Comparison of ENCODE assay signal across 12 mouse cellular contexts in genomic region chr11:20041164-20041920, GRCm38 (mm10).
A peak's percentile ranks its signal among the peaks of the same experiment; 100 is the strongest.
DNase-seq lines count a peak whose midpoint lies in the region; ATAC-seq lines count a peak whose summit lies in the region.
"Had no signal": no experiment of that assay in that cellular context is flagged by ENCODE, and none has a peak within 500 bp of the region (broad histone marks: within the 10 kb centered on the region; RNA-seq: fewer than 3 reads in every experiment).

No protein-coding gene starts in this region.

- no peaks in the 10 kb centered on the region for H3K27me3 ChIP-seq in forebrain, embryonic 10.5 days (ENCODE audit: poor library complexity, severe bottlenecking)
- no peaks in the 10 kb centered on the region for H3K27me3 ChIP-seq in forebrain, embryonic 16.5 days (replicated peaks; ENCODE audit: control insufficient read depth, insufficient read depth, low read length)
- H3K27me3 ChIP-seq: neural tube, embryonic 15.5 days; Patski had no signal

- H3K9me3 ChIP-seq in forebrain, embryonic 10.5 days, result no peaks in the 10 kb centered on the region
- H3K9me3 ChIP-seq in forebrain, embryonic 16.5 days (ENCODE audit: control insufficient read depth, low read length), result no peaks in the 10 kb centered on the region
- H3K9me3 ChIP-seq: neural tube, embryonic 15.5 days had no signal

- no peak for ATAC-seq in forebrain, embryonic 16.5 days

- H3K4me3 ChIP-seq in forebrain, embryonic 10.5 days, result no peak overlapping the region
- no peak overlapping the region for H3K4me3 ChIP-seq in forebrain, embryonic 16.5 days (replicated peaks; ENCODE audit: low read length)
- H3K4me3 ChIP-seq: neural tube, embryonic 15.5 days had no signal

- H3K4me2 ChIP-seq in forebrain, embryonic 16.5 days (ENCODE audit: low read length), result no peak overlapping the region
- H3K4me2 ChIP-seq: hindbrain, embryonic 14.5 days; neural tube, embryonic 15.5 days had no signal

- H3K27ac ChIP-seq in forebrain, embryonic 10.5 days, result peak overlapping the region; percentile 36
- no peak overlapping the region for H3K27ac ChIP-seq in forebrain, embryonic 16.5 days (ENCODE audit: low read length)
- H3K27ac ChIP-seq: hindbrain, embryonic 14.5 days; neural tube, embryonic 15.5 days had no signal

- no peaks in the 10 kb centered on the region for H3K36me3 ChIP-seq in forebrain, embryonic 10.5 days (replicated peaks)
- no peaks in the 10 kb centered on the region for H3K36me3 ChIP-seq in forebrain, embryonic 16.5 days (ENCODE audit: control insufficient read depth, insufficient read depth)
- H3K36me3 ChIP-seq: neural tube, embryonic 15.5 days had no signal

- H3K4me1 ChIP-seq in forebrain, embryonic 10.5 days, result peaks cover 34% of the 10 kb centered on the region
- H3K4me1 ChIP-seq in forebrain, embryonic 16.5 days (replicated peaks; ENCODE audit: control insufficient read depth, insufficient read depth, low read length), result peaks cover 8% of the 10 kb centered on the region

- whole genome bisulfite sequencing in forebrain, embryonic 10.5 days, result 11% methylated on average over 6 of the region's 6 CpGs
- 25% methylated on average over 6 of the region's 6 CpGs for WGBS in forebrain, embryonic 16.5 days

- H3K9ac ChIP-seq in forebrain, embryonic 16.5 days (replicated peaks; ENCODE audit: low read depth, low read length), result no peak overlapping the region
- H3K9ac ChIP-seq: hindbrain, embryonic 14.5 days; neural tube, embryonic 15.5 days had no signal

- DNase-seq in forebrain, embryonic 10.5 days (ENCODE audit: extremely low spot score, low spot score), result no peak
- peak; percentile 17 for DNase-seq in ovary, adult 18-20 months (ENCODE audit: low spot score)
- no peak for DNase-seq in ovary, postnatal 10 days (ENCODE audit: low spot score)
- DNase-seq in kidney, postnatal 10 days, result peak; percentile 30
- peak; percentile 78 for DNase-seq in thymus, postnatal 14 days
- no peak for DNase-seq in spleen, postnatal 36 days (ENCODE audit: low spot score in 2 of 2)
- no peak for DNase-seq in adrenal gland, adult 2 months
- DNase-seq: lung, postnatal 4 days had no signal

Comparison
In these comparisons a context has a peak if more than half of its experiments do, and no peak if none do; other contexts are left out.
1. DNase-seq: peak in ovary, adult 18-20 months (single experiment), kidney, postnatal 10 days (single experiment) and thymus, postnatal 14 days (single experiment); none in forebrain, embryonic 10.5 days (single experiment), ovary, postnatal 10 days (single experiment), spleen, postnatal 36 days (0 of 2) and adrenal gland, adult 2 months (single experiment).